Mouse (Mus musculus) brain, embryonic 14.5 days (tissue): ENCODE measurements around the gene Sertad1.

Source experiments
- CTCF ChIP-seq: fragments of 200-500 bp; IDR thresholded peaks from 2 replicates; pipeline ENCODE4 v1.5.1; 2012; ENCODE audit warnings: inconsistent platforms, mild to moderate bottlenecking, moderate library complexity, borderline replicate concordance; ENCODE audit not compliant: insufficient read depth, insufficient read length; ENCODE audit errors: extremely low read depth
- POLR2A ChIP-seq: fragments of 200-500 bp; IDR thresholded peaks from 2 replicates; pipeline ENCODE4 v1.6.1; 2012; ENCODE audit warnings: mild to moderate bottlenecking, inconsistent platforms, borderline replicate concordance; ENCODE audit not compliant: poor library complexity, insufficient read depth, insufficient read length, severe bottlenecking; ENCODE audit errors: extremely low read depth

DNA sequence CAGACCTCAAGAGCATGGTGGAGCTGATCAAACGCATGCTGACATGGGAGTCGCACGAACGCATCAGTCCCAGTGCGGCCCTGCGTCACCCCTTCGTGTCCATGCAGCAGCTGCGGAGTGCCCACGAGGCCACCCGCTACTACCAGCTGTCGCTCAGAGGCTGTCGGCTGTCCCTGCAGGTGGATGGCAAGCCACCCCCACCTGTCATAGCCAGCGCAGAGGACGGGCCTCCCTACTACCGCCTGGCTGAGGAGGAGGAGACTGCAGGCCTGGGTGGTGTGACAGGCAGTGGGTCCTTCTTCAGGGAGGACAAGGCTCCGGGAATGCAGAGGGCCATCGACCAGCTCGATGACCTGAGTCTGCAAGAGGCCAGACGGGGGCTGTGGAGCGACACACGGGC lies 42.4 kb downstream of the Sertad1 start:
- TF ChIP-seq CTCF, result no peak
- no peak for TF ChIP-seq POLR2A
